Mouse (Mus musculus) heart, postnatal 0 days (tissue): ENCODE data around the gene Fam120b.

ENCODE experiments used
- CTCF ChIP-seq: IDR thresholded peaks from 2 replicates; pipeline ENCODE4 v1.5.1; 2016; ENCODE audit warnings: antibody characterized with exemption, control low read depth, low read depth
- EP300 ChIP-seq: IDR thresholded peaks from 2 replicates; pipeline ENCODE4 v1.6.1; 2016; ENCODE audit warnings: antibody characterized with exemption, low read depth

DNA sequence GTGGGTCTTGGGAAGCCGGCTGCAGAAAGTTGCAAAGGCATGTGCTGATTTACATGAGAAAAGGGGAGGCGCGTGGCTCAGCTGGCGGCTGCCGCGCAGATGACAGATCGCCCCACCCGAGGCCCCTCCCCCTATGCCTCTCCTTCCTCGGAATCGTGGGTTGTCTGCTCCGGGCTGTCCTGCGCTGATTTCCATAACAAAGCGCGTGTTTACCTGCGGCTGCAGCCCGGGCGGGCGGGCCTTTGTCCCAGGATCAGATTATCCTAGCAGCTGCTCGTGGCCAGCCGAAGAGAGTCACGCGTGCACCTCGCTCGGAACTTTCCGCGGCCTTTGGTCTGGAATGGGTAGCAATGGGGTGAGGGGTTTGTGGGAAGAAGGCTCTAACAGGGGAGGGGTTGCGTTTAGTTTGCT, 15.4 kb upstream of the Fam120b start:
- TF ChIP-seq CTCF, result no peak
- no peak for TF ChIP-seq EP300
